Mouse (Mus musculus): Measurements from ENCODE around the gene Gm17455. TPM values are rescaled to one million over a fixed set of nuclear protein-coding genes. Genes with fewer than 3 reads are reported as not detected.

The Gm17455 gene
- polyA plus RNA-seq, 1 experiment from 2014 or later: 8.3 TPM

GRCm38 (mm10) chr10:60398051-60398814 is 1.3 kb upstream of the Gm17455 start:
- 91% methylated on average over 10 of the region's 10 CpGs for WGBS

GRCm38 (mm10) chr10:60400507-60401295 is 1.2 kb downstream of the Gm17455 start:
- no peak for ATAC-seq (ENCODE audit: low FRiP score)
- no peak for DNase-seq (ENCODE audit: low spot score)
- Histone ChIP-seq H3K36me3 (ENCODE audit: control insufficient read depth, insufficient read depth, low read length) (no peaks in the 10 kb centered on the region), H3K9me3 (ENCODE audit: control insufficient read depth, low read length) (no peaks in the 10 kb centered on the region), H3K4me1 (replicated peaks; ENCODE audit: control insufficient read depth, insufficient read depth, low read length) (0 out of 2 replicates have a peak, but pooled peaks cover 2% of the 10 kb centered on the region), H3K27me3 (ENCODE audit: control insufficient read depth, insufficient read depth, low read length) (no peaks in the 10 kb centered on the region), H3K27ac (ENCODE audit: low read depth, low read length) (no peak overlapping the region), H3K4me3 (ENCODE audit: low read depth, low read length) (no peak overlapping the region), H3K4me2 (replicated peaks; ENCODE audit: low read depth, low read length) (no peak overlapping the region), H3K9ac (ENCODE audit: low read depth, low read length) (no peak overlapping the region)
- 76% methylated on average over 11 of the region's 11 CpGs for WGBS

More at GRCm38 (mm10) chr10:60398051-60398814, 1.3 kb upstream of the Gm17455 start:
- Histone ChIP-seq H3K36me3 (ENCODE audit: control insufficient read depth, insufficient read depth, low read length) (no peaks in the 10 kb centered on the region), H3K9ac (ENCODE audit: low read depth, low read length) (no peak overlapping the region), H3K27me3 (ENCODE audit: control insufficient read depth, insufficient read depth, low read length) (no peaks in the 10 kb centered on the region), H3K4me1 (replicated peaks; ENCODE audit: control insufficient read depth, insufficient read depth, low read length) (0 out of 2 replicates have a peak, but pooled peaks cover 2% of the 10 kb centered on the region), H3K9me3 (ENCODE audit: control insufficient read depth, low read length) (no peaks in the 10 kb centered on the region), H3K4me2 (replicated peaks; ENCODE audit: low read depth, low read length) (no peak overlapping the region), H3K27ac (ENCODE audit: low read depth, low read length) (no peak overlapping the region), H3K4me3 (ENCODE audit: low read depth, low read length) (no peak overlapping the region)
- DNase-seq (ENCODE audit: low spot score) (no peak), ATAC-seq (ENCODE audit: low FRiP score) (no peak)

GRCm38 (mm10) chr10:60405460-60406177 is 6.1 kb downstream of the Gm17455 start:
- Histone ChIP-seq H3K4me1 (replicated peaks; ENCODE audit: control insufficient read depth, insufficient read depth, low read length) (no peaks in the 10 kb centered on the region), H3K4me3 (ENCODE audit: low read depth, low read length) (no peak overlapping the region), H3K36me3 (ENCODE audit: control insufficient read depth, insufficient read depth, low read length) (no peaks in the 10 kb centered on the region), H3K9ac (ENCODE audit: low read depth, low read length) (no peak overlapping the region), H3K27ac (ENCODE audit: low read depth, low read length) (no peak overlapping the region), H3K9me3 (ENCODE audit: control insufficient read depth, low read length) (no peaks in the 10 kb centered on the region), H3K4me2 (replicated peaks; ENCODE audit: low read depth, low read length) (no peak overlapping the region), H3K27me3 (ENCODE audit: control insufficient read depth, insufficient read depth, low read length) (no peaks in the 10 kb centered on the region)
- no peak for ATAC-seq (ENCODE audit: low FRiP score)
- WGBS: 70% methylated on average over 7 of the region's 7 CpGs
- no peak for DNase-seq (ENCODE audit: low spot score)

GRCm38 (mm10) chr10:60407831-60408230 is 8.3 kb downstream of the Gm17455 start:
- H3K9me3 ChIP-seq (ENCODE audit: control insufficient read depth, low read length): no peaks in the 10 kb centered on the region
- H3K27me3 ChIP-seq (ENCODE audit: control insufficient read depth, insufficient read depth, low read length): no peaks in the 10 kb centered on the region
- no peak overlapping the region for H3K9ac ChIP-seq (ENCODE audit: low read depth, low read length)
- WGBS: 2% methylated on average over 5 of the region's 5 CpGs
- H3K4me1 ChIP-seq (replicated peaks; ENCODE audit: control insufficient read depth, insufficient read depth, low read length): no peaks in the 10 kb centered on the region
- H3K27ac ChIP-seq (ENCODE audit: low read depth, low read length): no peak overlapping the region
- DNase-seq (ENCODE audit: low spot score): peak; percentile 86
- peak; percentile 30; the same call in 1 of the 2 replicates for ATAC-seq (ENCODE audit: low FRiP score)
- H3K4me2 ChIP-seq (replicated peaks; ENCODE audit: low read depth, low read length): no peak overlapping the region
- no peak overlapping the region for H3K4me3 ChIP-seq (ENCODE audit: low read depth, low read length)
- no peaks in the 10 kb centered on the region for H3K36me3 ChIP-seq (ENCODE audit: control insufficient read depth, insufficient read depth, low read length)

GRCm38 (mm10) chr10:60411794-60412193 is 12.3 kb downstream of the Gm17455 start:
- Histone ChIP-seq H3K27ac (ENCODE audit: low read depth, low read length) (no peak overlapping the region), H3K4me1 (replicated peaks; ENCODE audit: control insufficient read depth, insufficient read depth, low read length) (no peaks in the 10 kb centered on the region), H3K4me3 (ENCODE audit: low read depth, low read length) (no peak overlapping the region), H3K9ac (ENCODE audit: low read depth, low read length) (no peak overlapping the region), H3K36me3 (ENCODE audit: control insufficient read depth, insufficient read depth, low read length) (no peaks in the 10 kb centered on the region), H3K4me2 (replicated peaks; ENCODE audit: low read depth, low read length) (no peak overlapping the region), H3K9me3 (ENCODE audit: control insufficient read depth, low read length) (no peaks in the 10 kb centered on the region), H3K27me3 (ENCODE audit: control insufficient read depth, insufficient read depth, low read length) (no peaks in the 10 kb centered on the region)
- WGBS: 32% methylated on average over 5 of the region's 5 CpGs
- DNase-seq (ENCODE audit: low spot score): no peak
- ATAC-seq (ENCODE audit: low FRiP score): no peak

GRCm38 (mm10) chr10:60413756-60414155 is 14.2 kb downstream of the Gm17455 start:
- Histone ChIP-seq H3K9ac (ENCODE audit: low read depth, low read length) (no peak overlapping the region), H3K9me3 (ENCODE audit: control insufficient read depth, low read length) (no peaks in the 10 kb centered on the region), H3K4me3 (ENCODE audit: low read depth, low read length) (no peak overlapping the region), H3K27ac (ENCODE audit: low read depth, low read length) (no peak overlapping the region), H3K36me3 (ENCODE audit: control insufficient read depth, insufficient read depth, low read length) (no peaks in the 10 kb centered on the region), H3K4me1 (replicated peaks; ENCODE audit: control insufficient read depth, insufficient read depth, low read length) (no peaks in the 10 kb centered on the region), H3K27me3 (ENCODE audit: control insufficient read depth, insufficient read depth, low read length) (no peaks in the 10 kb centered on the region), H3K4me2 (replicated peaks; ENCODE audit: low read depth, low read length) (no peak overlapping the region)
- 85% methylated on average over 2 of the region's 2 CpGs for WGBS
- no peak for ATAC-seq (ENCODE audit: low FRiP score)
- no peak for DNase-seq (ENCODE audit: low spot score)

- ATAC-seq (ENCODE audit: low FRiP score): no peak
These were observed 17.5 kb downstream of the Gm17455 start for GRCm38 (mm10) chr10:60417041-60417440.

GRCm38 (mm10) chr10:60418137-60418536 is 18.6 kb downstream of the Gm17455 start:
- Histone ChIP-seq H3K9me3 (ENCODE audit: control insufficient read depth, low read length) (no peaks in the 10 kb centered on the region), H3K4me1 (replicated peaks; ENCODE audit: control insufficient read depth, insufficient read depth, low read length) (no peaks in the 10 kb centered on the region), H3K36me3 (ENCODE audit: control insufficient read depth, insufficient read depth, low read length) (no peaks in the 10 kb centered on the region), H3K27me3 (ENCODE audit: control insufficient read depth, insufficient read depth, low read length) (no peaks in the 10 kb centered on the region), H3K9ac (ENCODE audit: low read depth, low read length) (no peak overlapping the region), H3K4me3 (ENCODE audit: low read depth, low read length) (no peak overlapping the region), H3K4me2 (replicated peaks; ENCODE audit: low read depth, low read length) (no peak overlapping the region), H3K27ac (ENCODE audit: low read depth, low read length) (no peak overlapping the region)
- WGBS: 16% methylated on average over 3 of the region's 3 CpGs
- peak; percentile 86 for DNase-seq (ENCODE audit: low spot score)
- ATAC-seq (ENCODE audit: low FRiP score): no peak

More at GRCm38 (mm10) chr10:60417041-60417440, 17.5 kb downstream of the Gm17455 start:
- H3K36me3 ChIP-seq (ENCODE audit: control insufficient read depth, insufficient read depth, low read length): no peaks in the 10 kb centered on the region
- no peak overlapping the region for H3K4me3 ChIP-seq (ENCODE audit: low read depth, low read length)
- no peaks in the 10 kb centered on the region for H3K9me3 ChIP-seq (ENCODE audit: control insufficient read depth, low read length)
- no peak overlapping the region for H3K4me2 ChIP-seq (replicated peaks; ENCODE audit: low read depth, low read length)
- H3K27ac ChIP-seq (ENCODE audit: low read depth, low read length): no peak overlapping the region
- H3K9ac ChIP-seq (ENCODE audit: low read depth, low read length): no peak overlapping the region
- 89% methylated on average over 2 of the region's 2 CpGs for WGBS
- no peaks in the 10 kb centered on the region for H3K4me1 ChIP-seq (replicated peaks; ENCODE audit: control insufficient read depth, insufficient read depth, low read length)
- no peak for DNase-seq (ENCODE audit: low spot score)
- H3K27me3 ChIP-seq (ENCODE audit: control insufficient read depth, insufficient read depth, low read length): no peaks in the 10 kb centered on the region
